Mouse (Mus musculus) thymus, postnatal 4 days (tissue): ENCODE data around the gene Gm8297.
"Not testable (repeated sequence)": the region's sequence is repeated elsewhere in the genome, so short reads cannot be mapped to it uniquely, and the experiment has no call there.

ENCODE experiments used
- DNase-seq: peaks from one replicate; pipeline ENCODE4 v3.0.0; 2021

Gene Gm8297

GRCm38 (mm10) chr14:4983635-4984034, at the start of gene Gm8297:
Gene Gm8297, plus strand, starts transcription at chr14:4983935.
- not testable (repeated sequence) for DNase-seq

DNA sequence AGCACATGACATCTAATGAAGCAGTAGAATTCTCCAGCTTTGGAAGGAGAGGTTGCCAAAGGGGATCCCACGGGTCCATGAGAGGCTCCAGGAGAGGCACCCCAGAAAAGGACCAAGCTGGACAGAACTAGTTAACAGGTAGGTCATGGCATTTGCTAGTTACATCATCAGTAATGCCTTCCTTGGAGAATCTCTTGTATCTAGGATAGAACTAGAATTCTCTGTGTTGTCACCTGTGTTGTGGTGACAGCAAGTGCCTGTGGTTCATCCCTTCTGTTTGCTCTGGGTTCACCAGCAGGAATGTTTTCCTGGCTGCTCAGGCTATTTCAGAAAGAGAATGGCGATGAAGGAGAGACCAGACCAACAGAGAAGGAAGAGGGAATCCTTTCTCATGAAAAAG, 31.9 kb downstream of the Gm8297 start, which contains the start of gene Gm3298:
Gene Gm3298 (plus strand): TSS at position 301 of the 400 bp plus-strand sequence.
- DNase-seq = not testable (repeated sequence)
